In genomic region chrX:12794842-12795241, GRCm38 (mm10) we compare ENCODE assay signal across 9 mouse cellular contexts. TPM values are rescaled to one million over a fixed set of nuclear protein-coding genes. Genes with fewer than 3 reads are reported as not detected.
DNase-seq lines count a peak whose midpoint lies in the region; ATAC-seq and TF ChIP-seq lines count a peak whose summit lies in the region.
"Had no signal": no experiment of that assay in that cellular context is flagged by ENCODE, and none has a peak within 500 bp of the region (broad histone marks: within the 10 kb centered on the region; RNA-seq: fewer than 3 reads in every experiment).

No protein-coding gene starts in this region.

- TF ChIP-seq EP300 in liver, postnatal 0 days (IDR thresholded peaks at IDR 0.05; ENCODE audit: low read depth), result no peak

- H3K27ac ChIP-seq in liver, embryonic 12.5 days, result no peak overlapping the region
- no peak overlapping the region for H3K27ac ChIP-seq in liver, postnatal 0 days (ENCODE audit: low read depth)
- no peak overlapping the region for H3K27ac ChIP-seq in forebrain, embryonic 10.5 days
- H3K27ac ChIP-seq: heart, embryonic 13.5 days had no signal

- DNase-seq in cerebellum, adult 11-12 months, result peak; percentile 4
- no peak for DNase-seq in cerebellum, adult 8-10 months
- peak; percentile 5 for DNase-seq in liver
- DNase-seq in cerebellum, postnatal 10 days, result peak; percentile 32 to 46
- peak; percentile 14 for DNase-seq in liver, postnatal 0 days
- no peak for DNase-seq in c-Kit-positive CD71-positive TER-119-positive erythroid progenitor cells, embryonic 14.5 days (ENCODE audit: low spot score)
- no peak for DNase-seq in forebrain, embryonic 10.5 days (ENCODE audit: extremely low spot score, low spot score)

- H3K4me1 ChIP-seq in liver, embryonic 12.5 days, result no peaks in the 10 kb centered on the region
- H3K4me1 ChIP-seq in liver, postnatal 0 days (ENCODE audit: insufficient read depth), result no peaks in the 10 kb centered on the region
- H3K4me1 ChIP-seq in forebrain, embryonic 10.5 days, result 0 out of 2 replicates have a peak, but pooled peaks cover 3% of the 10 kb centered on the region
- H3K4me1 ChIP-seq: heart, embryonic 13.5 days had no signal

- TF ChIP-seq CTCF in liver, postnatal 0 days (IDR thresholded peaks at IDR 0.05; ENCODE audit: low read depth), result peak; percentile 58

- no peaks in the 10 kb centered on the region for H3K36me3 ChIP-seq in liver, embryonic 12.5 days
- no peaks in the 10 kb centered on the region for H3K36me3 ChIP-seq in liver, postnatal 0 days (replicated peaks; ENCODE audit: insufficient read depth, low read length)
- no peaks in the 10 kb centered on the region for H3K36me3 ChIP-seq in forebrain, embryonic 10.5 days (replicated peaks)
- H3K36me3 ChIP-seq: heart, embryonic 13.5 days had no signal

- no peak for ATAC-seq in liver, embryonic 12.5 days
- ATAC-seq in liver, postnatal 0 days, result no peak

- no peak overlapping the region for H3K4me2 ChIP-seq in liver, embryonic 12.5 days
- no peak overlapping the region for H3K4me2 ChIP-seq in liver, postnatal 0 days (ENCODE audit: low read depth, low read length)
- H3K4me2 ChIP-seq: heart, embryonic 13.5 days had no signal

- no peaks in the 10 kb centered on the region for H3K9me3 ChIP-seq in liver, embryonic 12.5 days (replicated peaks)
- no peaks in the 10 kb centered on the region for H3K9me3 ChIP-seq in liver, postnatal 0 days (ENCODE audit: low read length)
- H3K9me3 ChIP-seq in forebrain, embryonic 10.5 days, result no peaks in the 10 kb centered on the region
- H3K9me3 ChIP-seq: heart, embryonic 13.5 days had no signal

- no peak overlapping the region for H3K4me3 ChIP-seq in liver, embryonic 12.5 days
- H3K4me3 ChIP-seq in liver, postnatal 0 days (ENCODE audit: low read depth, low read length), result no peak overlapping the region
- no peak overlapping the region for H3K4me3 ChIP-seq in forebrain, embryonic 10.5 days
- H3K4me3 ChIP-seq: heart, embryonic 13.5 days had no signal

- no peak overlapping the region for H3K9ac ChIP-seq in liver, embryonic 12.5 days
- no peak overlapping the region for H3K9ac ChIP-seq in liver, postnatal 0 days (replicated peaks)
- H3K9ac ChIP-seq: heart, embryonic 13.5 days had no signal

- WGBS in liver, embryonic 12.5 days (ENCODE audit: insufficient replicate concordance), result 27% methylated on average over 2 of the region's 2 CpGs
- 45% methylated on average over 2 of the region's 2 CpGs for WGBS in liver, postnatal 0 days (ENCODE audit: insufficient replicate concordance)
- WGBS in forebrain, embryonic 10.5 days, result 66% methylated on average over 2 of the region's 2 CpGs

- no peaks in the 10 kb centered on the region for H3K27me3 ChIP-seq in liver, embryonic 12.5 days (replicated peaks)
- H3K27me3 ChIP-seq in liver, postnatal 0 days (ENCODE audit: insufficient read depth, low read length), result no peaks in the 10 kb centered on the region
- no peaks in the 10 kb centered on the region; the same call in 1 of the 2 replicates for H3K27me3 ChIP-seq in forebrain, embryonic 10.5 days (ENCODE audit: poor library complexity, severe bottlenecking)
- H3K27me3 ChIP-seq: heart, embryonic 13.5 days had no signal

RNA-seq across cellular contexts. Expression of gene Med14, which starts 33.0 kb away (rescaled TPM):
- polyA plus RNA-seq in liver, embryonic 12.5 days (2016; fragmentation: Nextera tagmentation; extraction: Ambion mirVana), result 7.9 and 9.7 TPM in 2 replicates
- polyA plus RNA-seq in liver, postnatal 0 days (2015; fragmentation: Nextera tagmentation; extraction: Ambion mirVana), result 3.4 and 3.6 TPM in 2 replicates
- polyA plus RNA-seq in forebrain, embryonic 10.5 days (2016; fragmentation: Nextera tagmentation; extraction: Ambion mirVana), result 13.8 and 14.1 TPM in 2 replicates

Comparison
In these comparisons a context has a peak if more than half of its experiments do, and no peak if none do; other contexts are left out.
1. DNase-seq: peak in cerebellum, adult 11-12 months (single experiment), liver (single experiment), cerebellum, postnatal 10 days (2 of 2) and liver, postnatal 0 days (single experiment); none in cerebellum, adult 8-10 months (single experiment), c-Kit-positive CD71-positive TER-119-positive erythroid progenitor cells, embryonic 14.5 days (single experiment) and forebrain, embryonic 10.5 days (single experiment).